Mouse (Mus musculus) midbrain, embryonic 10.5 days (tissue): Measurements from ENCODE around the gene Ppp6r3. TPM values are rescaled to one million over a fixed set of nuclear protein-coding genes. Genes with fewer than 3 reads are reported as not detected.

Source experiments
- DNase-seq: peaks from one replicate; pipeline ENCODE4 v3.0.0-alpha.2; 2017; ENCODE audit warnings: low spot score
- H3K27ac ChIP-seq: fragments of 300-500 bp; sonication (generic); replicated peaks from 2 replicates; pipeline ENCODE4 v1.5.1; 2016; ENCODE audit warnings: mild to moderate bottlenecking
- H3K27me3 ChIP-seq: fragments of 300-500 bp; sonication (generic); 2 replicates; pipeline ENCODE4 v1.6.1; 2016; ENCODE audit warnings: low read depth, mild to moderate bottlenecking; ENCODE audit not compliant: poor library complexity, severe bottlenecking
- H3K36me3 ChIP-seq: fragments of 300-500 bp; sonication (generic); 2 replicates; pipeline ENCODE4 v1.6.1; 2016; ENCODE audit warnings: mild to moderate bottlenecking, moderate library complexity
- H3K4me1 ChIP-seq: fragments of 300-500 bp; sonication (generic); 2 replicates; pipeline ENCODE4 v1.6.1; 2016
- H3K4me3 ChIP-seq: fragments of 300-500 bp; sonication (generic); 2 replicates; pipeline ENCODE4 v1.5.1; 2016; ENCODE audit warnings: mild to moderate bottlenecking, moderate library complexity
- H3K9me3 ChIP-seq: fragments of 300-500 bp; sonication (generic); replicated peaks from 2 replicates; pipeline ENCODE4 v1.6.1; 2016; ENCODE audit warnings: mild to moderate bottlenecking
- WGBS: fragments of 180-500 bp; shearing (Covaris S2); methylation state at CpG from one replicate; pipeline ENCODE4 v1.1.7; 2016; 5-methylcytosine and 5-hydroxymethylcytosine counted together
- polyA plus RNA-seq: library from polyadenylated mRNA; unstranded; fragments of >200 nt; fragmentation: Nextera tagmentation; extraction: Ambion mirVana; gene quantifications from 2 replicates; pipeline ENCODE4 v1.2.1, GENCODE M21; 2016

Gene Ppp6r3
- polyA plus RNA-seq, 1 experiment from 2014 or later = 71.3 TPM

DNA sequence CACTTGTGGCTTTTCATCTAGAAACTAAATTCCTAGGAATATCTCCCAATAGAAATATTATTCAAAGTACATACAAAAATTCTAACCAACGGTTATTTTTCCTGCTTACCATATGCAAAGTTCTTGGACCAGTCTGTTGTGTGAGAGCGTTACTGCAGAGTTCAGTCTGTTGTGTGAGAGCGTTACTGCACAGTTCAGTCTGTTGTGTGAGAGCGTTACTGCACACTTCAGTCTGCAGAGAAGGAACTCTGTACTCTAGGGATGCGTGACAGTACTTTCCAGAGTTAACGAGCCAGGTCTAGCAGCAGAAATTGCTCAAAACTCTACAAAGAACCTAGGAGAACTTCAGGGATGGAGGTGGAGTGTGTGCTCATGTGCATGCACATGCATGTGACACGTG lies 108.0 kb downstream of the Ppp6r3 start:
- Histone ChIP-seq H3K4me1 (no peaks in the 10 kb centered on the region), H3K36me3 (peaks cover 100% of the 10 kb centered on the region), H3K4me3 (no peak overlapping the region), H3K9me3 (no peaks in the 10 kb centered on the region), H3K27ac (no peak overlapping the region), H3K27me3 (no peaks in the 10 kb centered on the region)
- DNase-seq = no peak
- WGBS = 96% methylated on average over 7 of the region's 7 CpGs

DNA sequence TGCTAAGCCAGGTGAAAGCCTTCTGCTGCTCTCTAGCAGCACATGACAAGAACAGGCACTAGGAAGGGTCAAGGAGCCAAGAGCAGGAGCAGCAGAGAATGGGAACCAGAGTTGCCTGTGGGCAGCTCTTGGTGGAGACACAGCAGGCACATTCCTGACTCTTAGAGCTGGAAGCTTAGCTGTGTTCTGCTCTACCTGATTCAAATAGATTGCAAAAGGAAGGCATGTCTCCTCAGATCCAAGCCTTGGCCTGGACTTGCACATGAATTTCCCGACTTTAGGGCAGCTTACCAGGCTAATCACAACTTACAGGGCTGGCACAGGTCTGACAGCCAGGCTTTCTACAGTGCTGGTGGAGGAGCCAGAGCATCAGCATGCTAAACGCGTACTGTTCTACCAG lies 115.6 kb downstream of the Ppp6r3 start:
- Histone ChIP-seq H3K36me3 (peaks cover 100% of the 10 kb centered on the region), H3K27ac (no peak overlapping the region), H3K9me3 (no peaks in the 10 kb centered on the region), H3K27me3 (no peaks in the 10 kb centered on the region), H3K4me3 (no peak overlapping the region), H3K4me1 (no peaks in the 10 kb centered on the region)
- no peak for DNase-seq
- WGBS = 98% methylated on average over 3 of the region's 3 CpGs

DNA sequence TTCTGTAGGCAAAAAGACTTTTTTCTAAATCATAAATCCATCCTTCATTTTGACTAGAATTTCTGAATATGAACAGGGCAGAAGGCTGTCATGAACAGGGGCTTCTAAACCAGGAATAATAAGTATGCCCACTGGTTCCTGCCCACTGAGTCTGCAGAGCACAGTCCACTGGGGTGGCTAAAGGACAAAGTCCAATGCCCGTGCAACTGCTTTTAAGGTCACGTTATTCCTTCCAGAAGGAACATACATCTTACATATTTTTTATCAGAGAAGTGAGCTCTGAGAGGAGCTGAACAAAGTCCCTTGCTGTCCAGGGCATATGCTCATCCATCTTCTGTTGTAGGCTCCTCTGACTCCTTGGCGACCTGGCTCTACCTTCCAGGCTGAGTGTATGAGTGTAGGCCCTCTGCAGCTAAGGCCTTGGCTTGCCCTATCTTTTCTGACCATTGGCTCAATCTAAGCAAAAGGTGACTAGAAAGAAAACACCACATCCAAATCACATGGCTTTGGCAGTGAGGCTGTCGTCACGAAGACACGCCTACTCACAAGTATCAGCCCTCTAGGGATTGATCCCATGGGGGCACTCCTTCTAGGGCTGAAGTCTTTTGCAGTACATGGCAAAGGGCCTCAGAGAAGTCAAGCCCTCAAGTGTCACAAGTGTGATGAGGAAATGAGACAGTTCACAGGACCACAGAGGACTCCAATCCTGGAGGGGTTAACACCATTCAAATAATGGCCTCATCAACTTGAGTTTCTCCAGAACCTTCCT lies 117.0 kb downstream of the Ppp6r3 start:
- no peak for DNase-seq
- no peak overlapping the region for H3K27ac ChIP-seq
- no peak overlapping the region for H3K4me3 ChIP-seq
- H3K36me3 ChIP-seq = peaks cover 100% of the 10 kb centered on the region
- no peaks in the 10 kb centered on the region for H3K4me1 ChIP-seq
- WGBS = 92% methylated on average over 6 of the region's 6 CpGs
- H3K27me3 ChIP-seq = no peaks in the 10 kb centered on the region
- H3K9me3 ChIP-seq = no peaks in the 10 kb centered on the region

DNA sequence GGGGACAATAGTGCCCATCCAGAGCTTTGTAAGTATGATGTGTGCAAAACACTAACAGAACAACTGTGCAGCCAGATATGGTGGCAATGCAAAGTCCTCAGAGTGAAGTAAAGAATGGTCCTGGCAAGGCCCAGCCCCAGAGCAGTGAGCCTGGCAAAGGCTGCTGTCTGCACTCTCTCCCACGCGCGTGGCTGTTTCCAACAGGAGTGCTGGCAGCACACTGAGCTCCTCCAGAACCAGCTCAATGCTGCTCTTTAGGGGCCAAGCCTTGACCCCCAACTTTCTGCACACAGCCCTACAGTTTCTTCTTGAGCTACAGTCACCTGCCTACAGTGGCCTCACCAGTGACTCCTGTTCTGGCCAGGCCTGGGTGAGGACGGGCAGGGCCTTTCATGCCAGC lies 117.8 kb downstream of the Ppp6r3 start:
- WGBS = 95% methylated on average over 4 of the region's 4 CpGs
- no peaks in the 10 kb centered on the region for H3K9me3 ChIP-seq
- no peak for DNase-seq
- peaks cover 98% of the 10 kb centered on the region for H3K36me3 ChIP-seq
- no peaks in the 10 kb centered on the region for H3K27me3 ChIP-seq
- H3K4me1 ChIP-seq = no peaks in the 10 kb centered on the region
- H3K4me3 ChIP-seq = no peak overlapping the region
- H3K27ac ChIP-seq = no peak overlapping the region

DNA sequence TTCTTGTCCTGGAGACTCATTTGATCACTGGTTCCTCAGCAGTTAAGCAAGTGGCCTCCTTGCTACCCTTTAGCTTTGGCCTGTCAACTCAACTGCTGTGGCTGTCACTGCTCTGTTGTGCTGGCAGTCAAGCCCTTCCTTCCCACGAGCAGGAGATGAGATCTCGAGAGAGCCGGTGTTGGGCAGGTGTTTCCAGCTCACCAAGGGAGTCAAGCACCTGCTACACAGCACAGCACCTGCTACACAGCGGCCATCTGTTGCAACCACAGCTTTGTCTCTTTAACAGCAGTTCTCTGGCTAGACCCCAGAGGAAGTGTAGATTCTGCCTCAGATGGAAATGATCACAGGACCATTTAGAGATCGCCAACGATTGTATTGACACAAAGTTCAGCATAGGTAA lies 123.9 kb downstream of the Ppp6r3 start:
- Histone ChIP-seq H3K27me3 (no peaks in the 10 kb centered on the region), H3K27ac (no peak overlapping the region), H3K36me3 (peaks cover 37% of the 10 kb centered on the region), H3K4me3 (no peak overlapping the region), H3K4me1 (no peaks in the 10 kb centered on the region), H3K9me3 (no peaks in the 10 kb centered on the region)
- DNase-seq = peak; percentile 20
- WGBS = 67% methylated on average over 6 of the region's 6 CpGs

DNA sequence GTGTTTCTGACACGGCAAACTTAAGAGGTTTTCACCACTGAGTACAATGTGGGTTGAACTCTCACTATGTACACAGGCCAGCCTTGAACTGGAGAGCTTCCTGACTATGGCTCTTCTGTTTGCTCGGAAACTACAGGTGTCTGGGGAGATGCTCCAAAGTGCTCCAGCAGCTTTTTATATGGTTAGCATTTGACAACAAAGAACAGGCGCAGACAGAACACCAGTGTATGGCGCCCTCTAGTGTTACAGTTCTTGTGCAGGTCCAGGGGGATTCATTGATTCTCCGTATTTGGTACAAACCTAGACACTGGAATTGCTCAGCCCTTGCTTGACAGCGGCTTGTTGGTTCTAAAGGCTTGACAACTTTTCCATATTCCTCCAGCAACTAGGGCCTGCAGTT lies 124.4 kb downstream of the Ppp6r3 start:
- H3K9me3 ChIP-seq = no peaks in the 10 kb centered on the region
- peak; percentile 63 for DNase-seq
- no peak overlapping the region for H3K4me3 ChIP-seq
- 35% methylated on average over 6 of the region's 6 CpGs for WGBS
- H3K4me1 ChIP-seq = no peaks in the 10 kb centered on the region
- no peak overlapping the region for H3K27ac ChIP-seq
- no peaks in the 10 kb centered on the region for H3K27me3 ChIP-seq
- peaks cover 33% of the 10 kb centered on the region for H3K36me3 ChIP-seq

DNA sequence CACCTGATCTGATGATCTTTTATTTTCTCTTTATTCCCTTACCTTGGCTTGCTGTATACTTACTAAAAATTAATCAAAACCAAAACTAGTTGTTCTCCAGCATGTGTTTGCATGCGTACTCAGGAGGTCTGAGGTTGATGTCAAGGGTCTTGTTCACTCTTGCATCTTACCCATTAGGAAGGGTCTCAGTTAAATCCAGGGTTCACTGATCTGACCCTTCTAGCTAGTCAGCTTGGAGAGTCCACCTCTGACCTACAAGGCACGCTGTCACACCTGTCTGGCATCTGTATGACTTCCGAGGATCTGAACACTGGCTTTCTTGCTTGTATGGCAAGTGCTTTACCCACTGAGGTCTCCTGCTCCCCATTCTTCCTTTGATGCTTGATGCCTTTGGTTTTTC lies 124.8 kb downstream of the Ppp6r3 start:
- Histone ChIP-seq H3K27me3 (no peaks in the 10 kb centered on the region), H3K4me1 (no peaks in the 10 kb centered on the region), H3K36me3 (peaks cover 28% of the 10 kb centered on the region), H3K9me3 (no peaks in the 10 kb centered on the region), H3K4me3 (no peak overlapping the region), H3K27ac (no peak overlapping the region)
- WGBS = 94% methylated on average over 3 of the region's 3 CpGs
- no peak for DNase-seq

DNA sequence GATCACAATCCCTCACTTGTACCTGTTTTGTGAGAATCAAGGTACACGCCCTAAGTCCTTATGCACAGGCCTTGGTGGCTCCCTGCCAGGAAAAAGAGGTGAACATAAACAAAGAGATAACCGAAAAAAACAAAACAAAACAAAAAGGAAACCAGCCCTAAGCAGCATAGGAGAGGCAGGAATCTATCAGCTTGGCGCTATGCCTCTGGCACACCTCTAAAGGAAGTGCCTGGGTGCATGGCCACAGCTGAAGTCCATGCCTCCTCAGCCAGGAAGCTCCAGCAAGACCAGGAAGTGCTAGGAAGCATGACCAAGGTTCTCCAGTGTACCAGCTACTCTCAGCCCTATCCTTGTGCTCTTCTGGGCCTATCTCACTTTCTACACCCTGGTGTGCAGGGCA lies 126.3 kb downstream of the Ppp6r3 start:
- WGBS = 75% methylated on average over 3 of the region's 3 CpGs
- Histone ChIP-seq H3K36me3 (peaks cover 13% of the 10 kb centered on the region), H3K4me3 (no peak overlapping the region), H3K9me3 (no peaks in the 10 kb centered on the region), H3K27me3 (no peaks in the 10 kb centered on the region), H3K27ac (no peak overlapping the region), H3K4me1 (no peaks in the 10 kb centered on the region)
- DNase-seq = no peak

DNA sequence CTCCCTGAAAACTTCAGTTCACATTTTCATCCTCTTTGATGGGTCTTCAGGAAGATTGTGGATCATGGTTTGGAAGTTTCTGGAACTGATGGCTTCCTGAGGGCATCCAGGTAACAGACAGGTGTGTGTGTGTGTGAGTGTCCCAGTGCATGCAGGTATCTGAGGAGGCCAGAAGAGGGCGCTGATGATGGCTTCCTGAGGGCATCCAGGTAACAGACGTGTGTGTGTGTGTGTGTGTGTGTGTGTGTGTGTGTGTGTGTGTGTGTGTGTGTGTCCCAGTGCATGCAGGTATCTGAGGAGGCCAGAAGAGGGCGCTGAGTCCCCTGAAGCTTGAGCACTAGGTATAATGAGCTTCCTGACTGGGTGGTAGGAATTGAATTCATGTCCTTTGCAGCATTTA lies 128.2 kb downstream of the Ppp6r3 start:
- Histone ChIP-seq H3K27me3 (no peaks in the 10 kb centered on the region), H3K4me3 (no peak overlapping the region), H3K36me3 (no peaks in the 10 kb centered on the region), H3K27ac (no peak overlapping the region), H3K9me3 (no peaks in the 10 kb centered on the region), H3K4me1 (no peaks in the 10 kb centered on the region)
- DNase-seq = no peak
- WGBS = 67% methylated on average over 3 of the region's 3 CpGs

DNA sequence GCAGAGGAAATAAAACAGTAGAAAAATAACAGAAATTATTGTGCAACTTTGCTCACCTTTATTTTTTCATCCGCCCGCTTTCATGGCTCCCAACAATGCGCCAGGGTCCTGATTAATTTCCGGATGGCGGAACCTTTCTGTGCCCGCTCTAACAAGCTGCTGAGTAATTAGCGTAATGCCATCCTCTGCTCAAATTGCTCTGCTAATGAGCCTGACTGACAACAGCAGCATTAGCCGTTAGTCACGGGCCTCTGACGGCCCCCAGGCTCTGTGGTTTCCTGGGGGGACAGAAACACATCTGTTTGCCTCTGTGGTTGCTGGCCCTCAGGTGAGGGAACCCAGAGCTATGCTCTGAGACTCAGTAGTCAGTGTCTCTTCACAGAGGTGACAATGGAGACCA lies 134.5 kb downstream of the Ppp6r3 start:
- Histone ChIP-seq H3K27me3 (0 out of 2 replicates have a peak, but pooled peaks cover 7% of the 10 kb centered on the region), H3K36me3 (no peaks in the 10 kb centered on the region), H3K4me1 (no peaks in the 10 kb centered on the region), H3K27ac (no peak overlapping the region), H3K9me3 (no peaks in the 10 kb centered on the region), H3K4me3 (no peak overlapping the region)
- 79% methylated on average over 10 of the region's 10 CpGs for WGBS
- no peak for DNase-seq

DNA sequence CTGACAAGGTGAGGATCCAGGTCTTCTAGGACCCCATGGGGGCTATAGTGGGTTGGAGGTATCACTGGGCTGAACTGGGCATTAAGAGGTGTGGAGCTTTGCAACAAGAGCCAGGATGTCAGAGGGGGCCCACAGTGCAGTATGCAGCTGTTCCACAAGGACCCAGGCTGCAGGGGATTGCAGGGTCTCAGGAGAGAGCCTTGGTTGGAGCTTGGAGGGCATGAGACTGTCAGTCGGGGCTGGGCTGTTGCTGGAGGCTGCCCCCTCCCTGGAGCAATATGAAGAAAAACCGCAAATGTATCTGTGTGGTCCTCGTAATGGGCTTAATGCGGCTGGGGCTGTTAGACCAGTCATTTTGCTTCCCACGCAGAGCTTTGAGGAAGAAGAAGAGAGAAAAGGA lies 134.9 kb downstream of the Ppp6r3 start:
- no peaks in the 10 kb centered on the region for H3K9me3 ChIP-seq
- H3K36me3 ChIP-seq = no peaks in the 10 kb centered on the region
- no peak overlapping the region for H3K27ac ChIP-seq
- WGBS = 84% methylated on average over 5 of the region's 5 CpGs
- H3K4me3 ChIP-seq = no peak overlapping the region
- H3K4me1 ChIP-seq = no peaks in the 10 kb centered on the region
- no peak for DNase-seq
- H3K27me3 ChIP-seq = 0 out of 2 replicates have a peak, but pooled peaks cover 7% of the 10 kb centered on the region

DNA sequence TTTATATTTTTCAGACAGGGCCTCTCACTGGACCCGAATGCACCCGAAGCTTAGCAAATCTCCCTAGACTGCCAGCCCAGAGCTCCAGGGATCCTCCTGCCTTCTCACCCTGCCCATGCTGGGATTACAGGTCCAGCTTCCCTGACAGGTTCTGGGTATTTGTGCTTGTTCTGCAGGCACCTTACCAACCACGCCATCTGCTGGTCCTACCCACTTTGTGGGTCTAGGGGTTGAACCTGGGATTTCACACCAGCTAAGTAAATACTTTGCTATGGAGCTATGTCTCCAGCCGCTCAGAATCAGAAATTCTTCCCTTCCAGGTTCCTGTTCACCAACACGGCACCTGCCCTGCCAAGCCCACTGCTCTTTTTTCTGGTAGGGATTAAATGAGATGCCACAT lies 137.6 kb downstream of the Ppp6r3 start:
- DNase-seq = no peak
- no peak overlapping the region for H3K4me3 ChIP-seq
- H3K27ac ChIP-seq = no peak overlapping the region
- H3K36me3 ChIP-seq = no peaks in the 10 kb centered on the region
- H3K9me3 ChIP-seq = no peaks in the 10 kb centered on the region
- 70% methylated on average over 5 of the region's 5 CpGs for WGBS
- H3K4me1 ChIP-seq = peaks cover 21% of the 10 kb centered on the region
- H3K27me3 ChIP-seq = 0 out of 2 replicates have a peak, but pooled peaks cover 7% of the 10 kb centered on the region

DNA sequence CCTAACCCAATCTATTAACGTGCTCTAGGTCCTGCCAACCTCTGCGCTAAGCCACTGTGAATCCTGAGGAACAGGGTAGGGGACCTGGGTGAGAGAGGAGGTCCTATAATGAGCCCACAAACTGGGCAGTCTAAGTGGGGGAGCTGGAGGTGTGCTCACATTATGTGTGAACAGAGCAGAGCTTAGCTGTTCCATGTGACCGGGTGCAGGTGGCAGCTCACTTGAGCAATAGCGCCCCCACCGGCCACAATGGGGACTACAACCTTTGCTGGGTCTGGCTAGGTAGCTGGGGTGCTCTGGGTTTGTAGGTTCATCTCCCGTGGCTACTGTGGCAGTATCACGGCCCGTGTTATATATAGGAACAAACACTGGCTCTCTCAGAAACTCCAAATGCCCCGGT lies 138.7 kb downstream of the Ppp6r3 start:
- DNase-seq = no peak
- Histone ChIP-seq H3K36me3 (no peaks in the 10 kb centered on the region), H3K4me1 (peaks cover 22% of the 10 kb centered on the region), H3K27ac (no peak overlapping the region), H3K27me3 (0 out of 2 replicates have a peak, but pooled peaks cover 7% of the 10 kb centered on the region), H3K4me3 (no peak overlapping the region), H3K9me3 (no peaks in the 10 kb centered on the region)
- WGBS = 65% methylated on average over 9 of the region's 9 CpGs
